Mouse (Mus musculus): ENCODE measurements around the gene Scn8a. TPM values are rescaled to one million over a fixed set of nuclear protein-coding genes. Genes with fewer than 3 reads are reported as not detected.

Scn8a gene
- polyA plus RNA-seq, 1 experiment: not detected

DNA sequence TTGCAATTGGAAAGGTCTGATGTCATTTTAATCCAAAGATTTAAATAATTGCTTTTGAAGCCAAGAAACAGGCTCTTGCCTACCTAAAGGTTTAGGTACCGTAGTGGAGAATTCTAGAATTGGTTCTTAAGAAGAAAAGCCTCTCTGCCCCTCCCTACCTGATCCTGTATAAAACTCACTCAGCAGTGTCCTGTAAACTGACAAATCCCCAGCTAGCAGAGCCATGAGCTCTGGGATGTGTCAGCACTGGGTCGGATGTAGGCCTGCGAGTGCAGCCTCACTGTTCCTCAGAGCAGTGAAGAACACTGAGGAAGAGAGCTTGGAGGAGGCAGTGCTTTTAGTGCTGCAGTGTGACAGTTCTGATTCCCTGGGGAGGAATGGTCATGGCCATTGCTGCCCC is 134.9 kb downstream of the Scn8a start:
- Histone ChIP-seq H3K27ac (ENCODE audit: insufficient read depth, low read depth, low read length) (no peak overlapping the region), H3K4me1 (ENCODE audit: control insufficient read depth, insufficient read depth, low read length) (no peaks in the 10 kb centered on the region), H3K4me3 (ENCODE audit: insufficient read depth, low read length) (no peak overlapping the region)
- TF ChIP-seq POLR2A (IDR thresholded peaks at IDR 0.05; ENCODE audit: borderline replicate concordance, low read depth, low read length): no peak
- no peak for TF ChIP-seq CTCF (IDR thresholded peaks at IDR 0.05; ENCODE audit: low read depth, low read length)

DNA sequence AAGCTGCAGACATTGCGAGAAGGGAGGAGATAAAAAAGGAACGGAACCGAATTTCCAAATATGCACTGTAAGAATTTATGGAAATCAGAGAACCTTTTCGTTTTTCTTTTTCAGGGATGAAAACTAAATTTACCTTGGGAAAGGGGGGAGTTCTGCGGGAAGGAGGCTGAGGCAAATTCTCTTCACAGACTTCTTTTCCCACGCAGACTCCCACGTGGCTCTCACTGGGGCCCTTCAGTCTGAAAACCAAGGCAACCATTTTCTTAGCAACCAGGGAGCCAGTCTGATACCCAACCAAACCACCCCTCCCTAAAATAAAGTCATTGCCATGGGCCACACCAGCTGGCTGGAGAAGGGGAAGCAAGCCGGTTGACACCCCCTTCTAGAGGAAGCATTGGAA is 136.1 kb downstream of the Scn8a start:
- Histone ChIP-seq H3K27ac (ENCODE audit: insufficient read depth, low read depth, low read length) (no peak overlapping the region), H3K4me1 (ENCODE audit: control insufficient read depth, insufficient read depth, low read length) (no peaks in the 10 kb centered on the region), H3K4me3 (ENCODE audit: insufficient read depth, low read length) (no peak overlapping the region)
- TF ChIP-seq POLR2A (IDR thresholded peaks at IDR 0.05; ENCODE audit: borderline replicate concordance, low read depth, low read length) (no peak), CTCF (IDR thresholded peaks at IDR 0.05; ENCODE audit: low read depth, low read length) (no peak)

DNA sequence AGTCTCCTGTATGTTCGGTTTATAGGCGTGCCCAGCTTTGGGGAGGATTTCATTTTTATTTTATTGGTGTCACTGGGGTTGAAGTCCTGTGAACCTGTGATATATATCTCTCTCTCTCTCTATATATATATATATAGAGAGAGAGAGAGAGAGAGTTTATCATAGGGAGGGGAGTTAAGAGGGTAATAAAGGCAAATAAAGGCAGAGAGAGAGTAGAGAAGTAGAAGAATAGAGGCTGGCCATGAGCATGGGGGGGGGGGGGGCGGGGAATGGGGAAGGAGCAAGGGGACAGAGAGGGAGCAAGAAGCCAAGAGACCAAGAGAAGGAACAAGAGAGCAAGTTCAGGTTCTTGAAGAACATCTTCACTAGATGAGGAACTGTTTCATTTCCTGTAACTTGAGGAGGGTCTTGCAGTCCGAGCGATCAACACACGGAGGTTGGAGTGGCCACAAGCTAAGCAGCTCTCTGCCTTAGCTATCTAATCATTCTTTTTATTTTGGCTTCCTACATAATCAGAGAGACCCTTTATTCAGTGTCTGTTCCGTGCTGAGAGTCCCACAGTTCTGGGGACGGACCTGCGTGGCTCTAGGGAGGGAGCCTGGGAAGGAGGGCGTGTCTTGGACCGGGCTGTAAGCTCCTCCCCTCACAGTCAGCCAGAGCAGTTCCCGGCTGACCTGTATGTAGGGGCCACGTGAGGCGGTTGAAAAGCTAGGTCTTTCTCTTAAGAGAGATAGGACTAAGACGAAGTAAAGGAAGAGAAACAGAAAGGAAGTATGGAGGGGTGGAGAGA is 136.8 kb downstream of the Scn8a start:
- Histone ChIP-seq H3K27ac (ENCODE audit: insufficient read depth, low read depth, low read length) (no peak overlapping the region), H3K4me3 (ENCODE audit: insufficient read depth, low read length) (peak overlapping the region; percentile 26), H3K4me1 (ENCODE audit: control insufficient read depth, insufficient read depth, low read length) (no peaks in the 10 kb centered on the region)
- no peak for TF ChIP-seq CTCF (IDR thresholded peaks at IDR 0.05; ENCODE audit: low read depth, low read length)

DNA sequence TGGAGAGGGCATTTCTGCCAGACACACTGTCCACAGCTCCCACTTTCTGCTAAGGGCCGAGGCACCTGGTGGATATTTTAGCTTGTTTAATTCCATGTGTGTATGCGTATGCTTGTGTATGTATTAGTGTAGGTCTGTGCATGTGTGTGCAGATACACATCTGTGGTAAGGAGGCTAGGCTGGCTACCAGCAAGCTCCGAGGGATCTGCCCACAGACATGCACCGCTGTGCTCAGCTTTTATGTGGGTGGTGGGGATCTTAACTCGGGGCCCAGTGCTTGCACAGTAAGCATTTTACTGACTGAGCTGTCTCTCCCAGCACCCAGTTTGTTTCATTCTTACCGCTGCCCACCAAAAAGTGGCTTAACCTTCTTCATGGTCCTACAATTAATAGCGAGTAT is 137.6 kb downstream of the Scn8a start:
- no peak overlapping the region for H3K4me3 ChIP-seq (ENCODE audit: insufficient read depth, low read length)
- no peak overlapping the region for H3K27ac ChIP-seq (ENCODE audit: insufficient read depth, low read depth, low read length)
- TF ChIP-seq POLR2A (IDR thresholded peaks at IDR 0.05; ENCODE audit: borderline replicate concordance, low read depth, low read length) (no peak), CTCF (IDR thresholded peaks at IDR 0.05; ENCODE audit: low read depth, low read length) (no peak)
- H3K4me1 ChIP-seq (ENCODE audit: control insufficient read depth, insufficient read depth, low read length): no peaks in the 10 kb centered on the region

DNA sequence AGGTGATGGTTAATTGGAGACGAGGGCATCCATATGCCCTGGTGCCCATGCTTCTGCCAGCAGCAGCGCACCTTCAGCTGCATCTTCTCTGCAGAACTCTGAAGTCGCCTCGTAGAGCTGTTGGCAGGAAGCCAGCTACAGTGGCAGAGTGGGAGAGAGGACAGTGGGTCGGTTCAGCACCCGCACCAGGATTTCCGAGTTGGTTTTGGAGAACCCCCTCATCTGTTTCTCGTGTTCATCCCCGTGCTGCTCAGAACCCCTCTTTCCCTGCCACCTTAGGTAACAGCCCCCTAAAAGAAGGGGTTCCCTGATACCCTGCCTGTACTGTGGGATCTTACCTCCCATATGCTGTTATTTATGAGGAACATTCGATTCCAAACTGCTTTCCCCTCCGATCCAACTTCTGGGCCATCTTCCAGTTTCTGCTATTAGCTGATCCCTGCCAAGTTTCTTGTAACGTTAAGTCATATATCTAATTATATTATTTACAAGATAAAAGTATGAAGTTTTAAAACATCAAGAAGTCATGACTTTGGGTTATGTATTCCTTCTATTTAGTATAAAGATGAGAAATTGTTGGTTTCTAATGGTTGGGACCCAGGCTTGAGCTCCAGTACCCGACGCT is 138.8 kb downstream of the Scn8a start:
- H3K4me1 ChIP-seq (ENCODE audit: control insufficient read depth, insufficient read depth, low read length): no peaks in the 10 kb centered on the region
- H3K4me3 ChIP-seq (ENCODE audit: insufficient read depth, low read length): no peak overlapping the region
- H3K27ac ChIP-seq (ENCODE audit: insufficient read depth, low read depth, low read length): no peak overlapping the region
- TF ChIP-seq CTCF (IDR thresholded peaks at IDR 0.05; ENCODE audit: low read depth, low read length) (no peak), POLR2A (IDR thresholded peaks at IDR 0.05; ENCODE audit: borderline replicate concordance, low read depth, low read length) (no peak)

DNA sequence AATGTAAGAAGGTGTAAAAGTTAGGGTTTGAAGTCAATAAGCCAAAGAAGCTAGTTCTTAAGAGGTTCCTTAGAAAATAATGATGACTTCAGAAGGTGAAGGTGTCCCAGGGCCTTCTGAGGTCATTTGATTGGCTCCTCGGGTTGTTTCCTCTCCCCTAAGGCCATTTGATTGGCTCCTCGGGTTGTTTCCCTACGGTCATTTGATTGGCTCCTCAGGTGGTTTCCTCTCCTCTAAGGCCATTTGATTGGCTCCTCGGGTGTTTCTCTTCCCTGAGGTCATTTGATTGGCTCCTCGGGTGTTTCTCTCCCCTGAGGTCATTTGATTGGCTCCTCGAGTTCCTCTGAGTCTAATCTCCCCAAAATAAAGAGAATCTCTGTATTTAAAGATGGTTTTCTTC is 141.7 kb downstream of the Scn8a start:
- no peaks in the 10 kb centered on the region for H3K4me1 ChIP-seq (ENCODE audit: control insufficient read depth, insufficient read depth, low read length)
- no peak overlapping the region for H3K27ac ChIP-seq (ENCODE audit: insufficient read depth, low read depth, low read length)
- TF ChIP-seq POLR2A (IDR thresholded peaks at IDR 0.05; ENCODE audit: borderline replicate concordance, low read depth, low read length): no peak
- TF ChIP-seq CTCF (IDR thresholded peaks at IDR 0.05; ENCODE audit: low read depth, low read length): no peak
- no peak overlapping the region for H3K4me3 ChIP-seq (ENCODE audit: insufficient read depth, low read length)

DNA sequence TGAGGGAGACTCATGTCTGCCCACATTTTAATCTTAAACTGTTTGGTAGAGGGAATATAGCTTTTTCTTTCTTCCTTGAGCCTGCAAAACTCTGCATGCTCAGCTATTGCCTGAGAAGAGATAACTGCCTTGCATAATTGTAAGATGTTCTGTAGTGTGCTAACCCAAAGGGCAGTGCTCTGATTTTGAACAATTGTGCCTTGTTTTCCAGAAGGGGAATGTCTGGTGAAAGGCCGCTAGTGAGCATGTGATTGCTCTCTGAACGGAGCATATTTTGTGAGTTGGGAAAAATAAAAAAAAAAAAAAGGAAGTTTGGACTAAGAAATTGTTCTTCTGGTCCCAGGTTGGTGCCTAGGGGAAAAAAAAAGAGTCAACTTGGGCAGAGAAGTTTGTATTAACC is 159.3 kb downstream of the Scn8a start:
- H3K4me3 ChIP-seq (ENCODE audit: insufficient read depth, low read length): no peak overlapping the region
- TF ChIP-seq POLR2A (IDR thresholded peaks at IDR 0.05; ENCODE audit: borderline replicate concordance, low read depth, low read length) (no peak), CTCF (IDR thresholded peaks at IDR 0.05; ENCODE audit: low read depth, low read length) (no peak)
- no peak overlapping the region for H3K27ac ChIP-seq (ENCODE audit: insufficient read depth, low read depth, low read length)
- no peaks in the 10 kb centered on the region for H3K4me1 ChIP-seq (ENCODE audit: control insufficient read depth, insufficient read depth, low read length)

DNA sequence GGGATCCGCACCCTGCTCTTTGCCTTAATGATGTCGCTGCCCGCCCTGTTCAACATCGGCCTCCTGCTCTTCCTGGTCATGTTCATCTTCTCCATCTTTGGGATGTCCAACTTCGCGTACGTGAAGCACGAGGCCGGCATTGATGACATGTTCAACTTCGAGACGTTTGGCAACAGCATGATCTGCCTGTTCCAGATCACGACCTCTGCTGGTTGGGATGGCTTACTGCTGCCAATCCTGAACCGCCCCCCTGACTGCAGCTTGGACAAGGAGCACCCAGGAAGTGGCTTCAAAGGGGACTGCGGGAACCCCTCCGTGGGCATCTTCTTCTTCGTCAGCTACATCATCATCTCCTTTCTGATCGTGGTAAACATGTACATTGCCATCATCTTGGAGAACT is 170.0 kb downstream of the Scn8a start:
- H3K27ac ChIP-seq (ENCODE audit: insufficient read depth, low read depth, low read length): no peak overlapping the region
- H3K4me1 ChIP-seq (ENCODE audit: control insufficient read depth, insufficient read depth, low read length): no peaks in the 10 kb centered on the region
- no peak overlapping the region for H3K4me3 ChIP-seq (ENCODE audit: insufficient read depth, low read length)
- no peak for TF ChIP-seq POLR2A (IDR thresholded peaks at IDR 0.05; ENCODE audit: borderline replicate concordance, low read depth, low read length)
- no peak for TF ChIP-seq CTCF (IDR thresholded peaks at IDR 0.05; ENCODE audit: low read depth, low read length)

DNA sequence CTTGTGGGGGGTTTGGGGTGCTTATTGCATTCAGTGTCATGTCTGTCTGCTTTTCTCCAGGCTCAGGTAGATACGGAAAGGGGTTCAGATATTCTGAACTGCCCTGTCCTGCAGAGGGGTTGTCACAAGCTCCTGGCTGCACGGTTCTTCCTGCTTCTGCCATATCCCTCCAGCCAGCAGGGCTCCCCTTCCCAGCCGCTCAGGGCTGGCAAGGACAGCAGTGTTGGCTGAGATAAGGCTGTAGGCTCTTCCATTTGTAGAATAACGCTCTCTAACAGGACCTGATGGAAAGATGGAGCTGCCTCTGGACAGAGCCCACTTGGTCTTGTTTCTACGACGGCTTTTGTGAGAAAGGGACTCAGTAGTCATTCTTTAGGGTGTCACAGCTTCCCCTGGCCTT is 172.3 kb downstream of the Scn8a start:
- no peak overlapping the region for H3K27ac ChIP-seq (ENCODE audit: insufficient read depth, low read depth, low read length)
- no peaks in the 10 kb centered on the region for H3K4me1 ChIP-seq (ENCODE audit: control insufficient read depth, insufficient read depth, low read length)
- no peak overlapping the region for H3K4me3 ChIP-seq (ENCODE audit: insufficient read depth, low read length)
- no peak for TF ChIP-seq CTCF (IDR thresholded peaks at IDR 0.05; ENCODE audit: low read depth, low read length)
- no peak for TF ChIP-seq POLR2A (IDR thresholded peaks at IDR 0.05; ENCODE audit: borderline replicate concordance, low read depth, low read length)

DNA sequence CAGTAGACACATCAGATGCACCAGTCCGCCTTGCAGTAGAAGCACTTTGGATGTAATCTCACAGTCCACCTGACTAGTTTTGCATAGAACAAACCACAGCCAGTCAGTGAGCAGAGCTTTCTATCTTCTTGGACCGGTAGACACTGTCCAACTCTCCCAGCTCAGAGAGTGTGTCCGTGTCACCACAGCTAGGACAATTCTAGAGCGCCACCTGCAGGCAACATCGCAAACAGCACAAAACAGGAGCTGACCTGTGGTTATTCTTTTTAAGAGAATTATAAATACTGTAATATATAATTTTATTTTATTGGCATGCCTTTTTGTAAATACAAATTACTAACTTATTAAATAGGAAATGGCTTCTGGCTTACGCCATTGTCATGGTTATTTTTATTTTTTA is 173.0 kb downstream of the Scn8a start:
- no peak overlapping the region for H3K27ac ChIP-seq (ENCODE audit: insufficient read depth, low read depth, low read length)
- no peaks in the 10 kb centered on the region for H3K4me1 ChIP-seq (ENCODE audit: control insufficient read depth, insufficient read depth, low read length)
- H3K4me3 ChIP-seq (ENCODE audit: insufficient read depth, low read length): no peak overlapping the region
- TF ChIP-seq CTCF (IDR thresholded peaks at IDR 0.05; ENCODE audit: low read depth, low read length) (peak; percentile 83), POLR2A (IDR thresholded peaks at IDR 0.05; ENCODE audit: borderline replicate concordance, low read depth, low read length) (no peak)
